Mouse (Mus musculus): ENCODE data around the gene Slc34a1. TPM values are rescaled to one million over a fixed set of nuclear protein-coding genes. Genes with fewer than 3 reads are reported as not detected.

The Slc34a1 gene
- 0.20 TPM in 1 of 2 replicates, not detected in the other for polyA plus RNA-seq (2015; fragmentation: Nextera tagmentation; extraction: Ambion mirVana)

DNA sequence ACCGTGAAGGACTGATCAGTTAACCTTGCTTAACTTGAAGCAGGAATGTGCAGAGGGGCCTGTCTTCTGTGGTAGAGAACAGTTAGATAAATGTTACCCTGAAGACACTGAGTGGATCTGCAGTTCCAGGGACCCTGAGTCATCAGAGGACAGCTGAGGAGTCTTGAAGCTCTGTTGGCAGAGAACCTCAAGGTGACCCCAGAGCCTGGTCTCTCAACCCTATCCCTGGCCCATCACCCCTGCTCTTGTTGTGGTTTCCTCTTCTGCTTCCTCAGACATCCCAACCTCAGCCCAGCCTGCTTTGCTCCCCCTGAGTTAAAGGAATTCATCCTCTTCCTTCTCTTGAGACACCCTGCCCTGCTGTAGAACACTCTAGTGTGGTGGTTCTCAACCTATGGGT, at the start of gene Slc34a1:
Gene Slc34a1 (plus strand): TSS at position 100 of the 400 bp plus-strand sequence.
- Histone ChIP-seq H3K27ac (no peak within 1 kb of the TSS), H3K4me1 (no peaks in the 10 kb centered on the region), H3K9ac (no peak within 1 kb of the TSS), H3K4me3 (no peak within 1 kb of the TSS), H3K9me3 (no peaks in the 10 kb centered on the region), H3K4me2 (no peak within 1 kb of the TSS), H3K36me3 (no peaks in the 10 kb centered on the region), H3K27me3 (peaks cover 3% of the 10 kb centered on the region; the same call in 1 of the 2 replicates)
- no peak for ATAC-seq (ENCODE audit: insufficient number of reproducible peaks, low FRiP score, low TSS enrichment, low read depth)
- WGBS, result 83% methylated on average over 1 of the region's 1 CpGs

DNA sequence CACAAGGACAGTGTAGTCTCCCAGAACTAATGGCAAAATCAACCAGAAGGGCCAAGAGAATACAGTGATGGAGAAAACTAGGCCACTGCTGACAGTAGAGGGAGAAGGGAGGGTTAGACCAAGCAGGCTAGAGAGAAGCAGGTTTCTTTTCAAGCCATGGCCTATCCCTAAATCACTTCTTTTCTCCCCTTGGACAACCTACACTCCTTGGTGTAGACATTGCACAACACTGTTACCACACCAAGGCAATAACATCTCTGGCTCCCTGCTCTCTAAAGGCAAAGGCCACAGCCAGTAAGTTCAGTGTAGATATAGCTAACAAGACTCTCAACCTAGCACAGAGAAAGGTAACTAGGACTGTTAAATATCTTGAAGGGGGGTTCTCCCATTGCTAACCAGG, 36.8 kb upstream of the Slc34a1 start:
- no peak overlapping the region for H3K27ac ChIP-seq
- H3K4me1 ChIP-seq, result peaks cover 20% of the 10 kb centered on the region
- no peak for ATAC-seq (ENCODE audit: insufficient number of reproducible peaks, low FRiP score, low TSS enrichment, low read depth)
- no peaks in the 10 kb centered on the region for H3K9me3 ChIP-seq
- H3K4me2 ChIP-seq, result peak overlapping the region; percentile 67
- H3K9ac ChIP-seq, result no peak overlapping the region
- H3K27me3 ChIP-seq, result no peaks in the 10 kb centered on the region; the same call in 1 of the 2 replicates
- H3K36me3 ChIP-seq, result peaks cover 39% of the 10 kb centered on the region
- peak overlapping the region; percentile 90 for H3K4me3 ChIP-seq

DNA sequence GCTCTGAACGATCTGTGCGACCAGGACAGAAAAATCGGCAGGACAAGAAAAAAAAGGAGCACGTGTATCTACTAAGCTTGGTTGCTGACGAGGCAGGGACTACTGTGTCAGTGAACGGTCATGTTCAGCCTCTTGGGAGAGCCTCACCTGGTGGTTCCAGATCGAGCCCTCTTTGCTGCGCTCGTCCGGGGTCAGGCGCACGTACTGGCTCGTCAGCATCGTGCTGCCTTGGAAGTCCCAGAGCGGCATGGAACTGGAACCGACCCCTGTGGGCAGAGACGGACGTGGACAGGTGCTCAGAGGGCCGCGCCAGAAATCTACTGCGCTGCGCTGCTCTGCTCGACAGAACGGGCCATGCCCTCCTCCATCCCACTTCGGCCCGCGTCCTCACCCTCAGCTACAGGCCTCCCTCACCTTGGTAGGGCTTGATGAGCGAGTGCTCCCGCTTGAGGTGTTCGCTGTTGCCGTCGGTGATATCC, 36.0 kb upstream of the Slc34a1 start:
- H3K27ac ChIP-seq, result peak overlapping the region; percentile 96
- H3K4me3 ChIP-seq, result peak overlapping the region; percentile 90
- H3K9ac ChIP-seq, result peak overlapping the region; percentile 79
- no peaks in the 10 kb centered on the region; the same call in 1 of the 2 replicates for H3K27me3 ChIP-seq
- WGBS, result under 1% methylated on average over 32 of the region's 32 CpGs
- no peak for ATAC-seq (ENCODE audit: insufficient number of reproducible peaks, low FRiP score, low TSS enrichment, low read depth)
- H3K36me3 ChIP-seq, result peaks cover 33% of the 10 kb centered on the region
- H3K4me1 ChIP-seq, result peaks cover 20% of the 10 kb centered on the region
- no peaks in the 10 kb centered on the region for H3K9me3 ChIP-seq
- H3K4me2 ChIP-seq, result peak overlapping the region; percentile 67

DNA sequence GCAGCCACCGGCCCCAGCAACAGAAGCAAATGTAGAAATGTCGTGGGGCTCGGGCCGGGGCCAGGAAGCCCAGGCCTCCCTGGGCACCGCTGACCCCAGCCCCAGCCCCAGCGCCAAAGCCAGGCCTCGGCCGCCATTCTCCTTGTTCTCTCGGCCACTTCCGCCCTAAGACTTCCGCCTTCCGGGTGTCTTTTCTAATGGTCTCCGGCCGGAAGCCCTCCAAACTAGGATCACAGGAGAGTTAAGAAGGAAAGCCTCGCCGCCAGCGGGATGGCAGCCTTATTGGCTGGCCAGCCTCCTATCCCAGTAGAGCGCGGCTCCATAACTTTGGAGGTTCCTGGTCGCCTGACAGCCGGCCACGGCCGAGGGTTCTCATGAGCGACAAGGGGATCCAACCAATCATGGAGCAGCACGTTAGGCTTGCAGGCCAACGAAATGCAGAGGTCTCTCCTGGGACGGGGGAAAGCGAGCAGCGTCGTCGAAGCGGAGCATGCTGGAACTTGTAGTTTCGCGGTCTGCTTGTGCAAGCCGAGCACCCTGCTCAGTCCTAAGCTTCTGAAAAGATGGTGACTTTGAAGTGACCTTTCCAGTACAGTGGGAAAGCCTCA, 35.4 kb upstream of the Slc34a1 start, which contains the start of gene Lman2:
Gene Lman2 (minus strand): TSS at position 331 of the 608 bp plus-strand sequence.
- H3K9me3 ChIP-seq, result no peaks in the 10 kb centered on the region
- H3K36me3 ChIP-seq, result peaks cover 30% of the 10 kb centered on the region
- peaks cover 20% of the 10 kb centered on the region for H3K4me1 ChIP-seq
- ATAC-seq (ENCODE audit: insufficient number of reproducible peaks, low FRiP score, low TSS enrichment, low read depth), result peak; percentile 98
- no peaks in the 10 kb centered on the region; the same call in 1 of the 2 replicates for H3K27me3 ChIP-seq
- H3K9ac ChIP-seq, result peak within 1 kb of the TSS; percentile 79
- H3K4me2 ChIP-seq, result peak within 1 kb of the TSS; percentile 67
- H3K4me3 ChIP-seq, result peak within 1 kb of the TSS; percentile 90
- H3K27ac ChIP-seq, result peak within 1 kb of the TSS; percentile 96
- WGBS, result under 1% methylated on average over 35 of the region's 35 CpGs

DNA sequence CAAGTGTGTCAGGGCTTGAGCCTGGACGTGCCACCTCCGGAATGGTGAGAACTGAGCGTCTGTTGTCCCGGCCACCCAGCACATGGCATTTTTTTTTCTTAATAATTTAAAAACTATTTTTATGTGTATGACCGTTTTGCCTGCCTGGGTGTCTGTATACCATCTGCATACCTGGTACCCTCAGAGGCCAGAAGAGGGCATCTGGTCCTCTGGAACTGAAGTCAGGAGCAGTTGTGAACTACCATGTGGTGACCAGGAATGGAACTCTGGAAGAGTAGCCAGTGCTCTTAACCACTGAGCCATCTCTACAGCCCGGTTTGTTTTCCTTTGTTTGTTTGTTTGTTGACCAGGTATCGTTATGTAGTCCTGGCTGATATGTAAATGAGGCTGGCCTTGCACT, 29.6 kb upstream of the Slc34a1 start:
- Histone ChIP-seq H3K9ac (no peak overlapping the region), H3K4me1 (no peaks in the 10 kb centered on the region; the same call in 1 of the 2 replicates), H3K36me3 (no peaks in the 10 kb centered on the region), H3K4me2 (no peak overlapping the region), H3K27ac (no peak overlapping the region), H3K4me3 (no peak overlapping the region), H3K9me3 (no peaks in the 10 kb centered on the region), H3K27me3 (peaks cover 18% of the 10 kb centered on the region)
- ATAC-seq (ENCODE audit: insufficient number of reproducible peaks, low FRiP score, low TSS enrichment, low read depth), result no peak
- 71% methylated on average over 7 of the region's 7 CpGs for WGBS

DNA sequence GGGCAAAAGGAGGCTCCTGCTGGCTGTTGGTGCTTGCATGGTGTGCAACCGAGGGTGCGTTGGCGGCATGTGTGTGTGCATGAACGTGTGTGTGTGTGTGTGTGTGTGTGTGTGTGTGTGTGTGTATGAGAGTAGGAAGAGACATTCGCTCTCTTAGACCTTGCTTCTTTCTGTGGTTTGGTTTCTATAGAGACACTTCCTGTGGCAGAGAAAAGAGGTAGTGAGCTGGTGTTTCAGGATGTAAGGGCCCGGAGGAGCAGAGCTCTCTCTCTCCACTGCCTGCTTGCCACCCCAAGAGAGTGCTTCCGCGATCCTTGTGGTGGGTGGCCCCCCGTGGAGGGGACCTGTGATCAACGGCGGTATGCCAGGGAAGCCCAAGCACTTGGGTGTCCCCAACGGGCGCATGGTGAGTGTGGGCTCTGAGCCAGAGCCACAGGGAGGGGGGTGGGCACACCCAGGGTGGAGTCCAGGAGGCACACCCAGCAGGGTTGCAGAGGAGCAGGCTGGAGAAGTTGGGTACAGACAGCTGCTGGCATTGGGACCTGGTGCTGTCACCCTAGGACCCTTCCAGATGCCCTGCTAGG, 28.4 kb upstream of the Slc34a1 start, which contains the start of gene Rgs14:
Gene Rgs14 (plus strand): TSS at position 202 of the 584 bp plus-strand sequence.
- Histone ChIP-seq H3K4me3 (peak within 1 kb of the TSS; percentile 4; the same call in 1 of the 2 replicates), H3K4me2 (0 out of 2 replicates have a peak within 1 kb of the TSS, but pooled peaks have one; percentile 10), H3K9ac (no peak within 1 kb of the TSS), H3K27me3 (peaks cover 22% of the 10 kb centered on the region), H3K9me3 (no peaks in the 10 kb centered on the region), H3K4me1 (no peaks in the 10 kb centered on the region; the same call in 1 of the 2 replicates), H3K36me3 (no peaks in the 10 kb centered on the region), H3K27ac (no peak within 1 kb of the TSS)
- ATAC-seq (ENCODE audit: insufficient number of reproducible peaks, low FRiP score, low TSS enrichment, low read depth), result no peak
- WGBS, result 44% methylated on average over 13 of the region's 13 CpGs

DNA sequence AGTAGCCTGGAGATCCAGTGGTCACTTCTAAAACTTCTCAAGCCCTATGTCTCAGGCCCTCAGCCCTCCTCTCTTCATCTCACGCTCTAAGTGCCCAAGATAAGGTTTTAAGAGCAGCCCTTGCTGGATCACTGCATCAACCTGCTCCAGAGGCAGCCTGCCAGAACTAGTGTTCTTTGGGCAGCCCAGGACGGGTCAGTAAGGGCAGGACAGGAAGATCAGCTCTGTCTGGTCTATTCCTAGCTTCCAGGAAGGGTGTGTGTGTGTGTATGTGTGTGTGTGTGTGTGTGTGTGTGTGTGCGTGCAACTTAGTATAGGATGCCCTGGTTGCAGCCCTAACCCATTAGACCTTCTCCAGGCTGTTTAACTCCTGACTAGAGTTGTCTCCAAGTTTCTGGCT, 27.8 kb upstream of the Slc34a1 start:
- peaks cover 22% of the 10 kb centered on the region for H3K27me3 ChIP-seq
- no peak overlapping the region for H3K4me3 ChIP-seq
- no peak for ATAC-seq (ENCODE audit: insufficient number of reproducible peaks, low FRiP score, low TSS enrichment, low read depth)
- no peak overlapping the region for H3K27ac ChIP-seq
- 65% methylated on average over 3 of the region's 3 CpGs for WGBS
- no peak overlapping the region for H3K9ac ChIP-seq
- H3K4me1 ChIP-seq, result no peaks in the 10 kb centered on the region; the same call in 1 of the 2 replicates
- H3K36me3 ChIP-seq, result no peaks in the 10 kb centered on the region
- no peaks in the 10 kb centered on the region for H3K9me3 ChIP-seq
- H3K4me2 ChIP-seq, result no peak overlapping the region

DNA sequence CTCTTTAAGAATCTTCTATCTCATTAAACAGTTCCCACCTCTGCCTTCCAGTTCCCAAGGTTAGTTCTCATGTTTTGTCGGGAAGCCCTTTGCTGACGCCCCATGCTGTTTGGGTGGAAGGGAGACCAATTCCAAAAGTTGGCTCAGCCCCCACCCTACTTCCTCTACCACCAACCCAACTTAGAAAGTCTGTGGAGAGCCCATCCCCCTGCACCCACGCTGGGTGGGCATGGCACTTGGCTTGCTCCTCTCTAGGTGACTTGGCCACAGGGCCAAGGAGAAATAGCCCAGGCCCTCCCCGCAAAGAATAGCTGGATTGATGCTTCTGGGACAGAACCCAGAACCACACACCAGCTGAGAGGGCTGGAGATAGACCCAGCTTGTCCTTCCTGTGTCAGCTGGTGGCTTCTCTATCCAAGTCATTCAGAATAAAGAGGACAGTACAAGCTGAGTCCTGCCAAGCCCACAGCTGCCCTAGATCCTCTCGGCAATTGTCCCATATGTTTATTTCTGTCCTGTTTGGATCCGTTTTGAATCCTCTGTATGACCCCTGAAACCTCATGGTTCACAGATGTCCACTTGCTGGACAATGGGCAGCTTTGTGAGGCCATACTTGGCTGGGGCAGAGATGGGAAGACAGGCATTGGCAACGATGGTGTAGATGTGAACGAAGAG, 26.8 kb upstream of the Slc34a1 start:
- Histone ChIP-seq H3K4me1 (peaks cover 2% of the 10 kb centered on the region; the same call in 1 of the 2 replicates), H3K27ac (no peak overlapping the region), H3K4me3 (no peak overlapping the region), H3K9me3 (no peaks in the 10 kb centered on the region), H3K36me3 (no peaks in the 10 kb centered on the region), H3K27me3 (peaks cover 22% of the 10 kb centered on the region), H3K4me2 (no peak overlapping the region), H3K9ac (no peak overlapping the region)
- WGBS, result 66% methylated on average over 8 of the region's 8 CpGs
- peak; percentile 59; the same call in 1 of the 2 replicates for ATAC-seq (ENCODE audit: insufficient number of reproducible peaks, low FRiP score, low TSS enrichment, low read depth)

DNA sequence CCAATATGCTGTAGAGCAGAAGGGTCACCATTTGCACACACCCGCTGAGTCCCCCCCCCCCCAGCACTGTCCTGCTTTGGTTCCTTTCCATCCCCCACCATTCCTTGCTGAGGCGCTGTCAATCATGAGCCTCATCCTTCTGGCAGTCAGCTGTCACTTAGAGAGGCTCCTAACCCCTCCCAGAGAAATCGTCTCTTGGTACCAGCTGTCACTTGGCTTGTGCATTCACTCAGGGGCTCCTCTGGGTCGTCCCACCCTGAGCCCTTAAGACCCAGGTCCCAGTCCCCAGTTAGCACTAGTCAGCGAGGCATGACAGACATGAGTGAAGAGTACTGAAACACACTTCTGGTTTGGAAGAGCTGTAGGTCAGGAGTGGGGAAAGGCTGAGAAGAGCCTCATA, 26.2 kb upstream of the Slc34a1 start:
- no peaks in the 10 kb centered on the region for H3K9me3 ChIP-seq
- H3K4me1 ChIP-seq, result peaks cover 2% of the 10 kb centered on the region; the same call in 1 of the 2 replicates
- H3K27me3 ChIP-seq, result peaks cover 22% of the 10 kb centered on the region
- peak; percentile 32; the same call in 1 of the 2 replicates for ATAC-seq (ENCODE audit: insufficient number of reproducible peaks, low FRiP score, low TSS enrichment, low read depth)
- H3K36me3 ChIP-seq, result no peaks in the 10 kb centered on the region
- no peak overlapping the region for H3K4me3 ChIP-seq
- no peak overlapping the region for H3K27ac ChIP-seq
- no peak overlapping the region for H3K9ac ChIP-seq
- no peak overlapping the region for H3K4me2 ChIP-seq
- WGBS, result 55% methylated on average over 5 of the region's 5 CpGs

DNA sequence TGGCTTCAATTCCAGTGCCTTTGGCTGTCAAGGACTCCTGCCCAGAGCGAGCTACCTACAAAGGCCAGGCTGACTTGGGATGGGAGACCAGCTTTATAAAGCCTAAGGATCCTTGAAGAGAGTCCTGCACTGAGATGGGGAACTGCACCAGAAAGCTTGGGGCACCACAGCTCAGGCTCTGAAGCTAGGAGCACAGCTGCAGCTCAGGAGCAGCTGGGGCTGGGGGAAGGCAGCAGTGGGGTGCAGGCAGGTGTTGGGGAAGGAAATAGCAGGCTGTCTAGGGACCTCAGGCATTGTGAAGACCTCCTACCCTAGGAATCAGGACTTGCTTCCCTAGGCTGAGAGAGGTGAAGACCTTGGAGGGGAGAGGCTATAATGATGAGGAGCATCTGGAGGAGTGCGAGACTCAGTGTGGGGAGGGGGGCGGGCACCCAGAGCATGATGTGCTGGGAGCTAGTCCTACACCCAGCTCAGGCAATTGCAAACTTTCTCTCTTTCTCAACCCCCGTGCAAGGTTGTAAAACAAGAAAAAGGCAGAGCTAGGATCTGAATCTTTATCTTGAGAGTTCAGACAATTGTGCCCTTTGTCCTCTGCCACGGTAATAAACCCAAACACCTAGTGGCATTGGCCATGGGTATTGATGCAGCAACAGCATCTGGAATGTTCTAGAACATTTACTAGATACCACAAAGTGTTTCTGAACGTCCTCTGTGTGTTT, 23.6 kb upstream of the Slc34a1 start:
- Histone ChIP-seq H3K4me3 (no peak overlapping the region), H3K4me1 (peaks cover 9% of the 10 kb centered on the region; the same call in 1 of the 2 replicates), H3K36me3 (no peaks in the 10 kb centered on the region), H3K27ac (no peak overlapping the region), H3K4me2 (no peak overlapping the region), H3K27me3 (peaks cover 44% of the 10 kb centered on the region), H3K9me3 (no peaks in the 10 kb centered on the region), H3K9ac (no peak overlapping the region)
- 59% methylated on average over 6 of the region's 6 CpGs for WGBS
- ATAC-seq (ENCODE audit: insufficient number of reproducible peaks, low FRiP score, low TSS enrichment, low read depth), result no peak

DNA sequence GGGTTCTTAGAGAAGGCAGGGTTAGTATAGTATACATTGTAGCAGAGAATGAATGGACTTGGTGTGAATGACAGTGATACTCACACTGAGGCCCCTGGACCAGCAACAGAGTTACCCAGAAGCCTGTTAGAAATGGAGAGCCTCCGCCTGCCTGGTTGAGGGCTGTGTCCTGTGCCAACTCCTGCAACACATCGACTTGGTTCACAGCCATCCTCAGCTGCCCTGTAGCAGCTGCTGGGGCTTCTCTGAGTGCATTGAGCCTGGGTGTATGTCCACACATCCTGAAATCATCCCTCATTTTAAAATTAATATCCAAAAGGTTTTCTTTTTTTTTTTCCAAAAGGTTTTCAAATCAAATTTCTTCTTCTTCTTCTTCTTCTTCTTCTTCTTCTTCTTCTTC, 22.1 kb upstream of the Slc34a1 start:
- no peak overlapping the region for H3K4me2 ChIP-seq
- no peaks in the 10 kb centered on the region for H3K9me3 ChIP-seq
- no peak overlapping the region for H3K27ac ChIP-seq
- peaks cover 53% of the 10 kb centered on the region for H3K27me3 ChIP-seq
- no peak for ATAC-seq (ENCODE audit: insufficient number of reproducible peaks, low FRiP score, low TSS enrichment, low read depth)
- no peak overlapping the region for H3K9ac ChIP-seq
- H3K36me3 ChIP-seq, result no peaks in the 10 kb centered on the region
- peaks cover 11% of the 10 kb centered on the region; the same call in 1 of the 2 replicates for H3K4me1 ChIP-seq
- H3K4me3 ChIP-seq, result no peak overlapping the region
- whole genome bisulfite sequencing, result 63% methylated on average over 2 of the region's 2 CpGs

Measured in limb, embryonic 15.5 days (tissue).